Mouse (Mus musculus) intestine, postnatal 0 days (tissue): ENCODE data around the gene Adcy3. TPM values are rescaled to one million over a fixed set of nuclear protein-coding genes. Genes with fewer than 3 reads are reported as not detected.
"Not testable (repeated sequence)": the region's sequence is repeated elsewhere in the genome, so short reads cannot be mapped to it uniquely, and the experiment has no call there.

ENCODE experiments used
- ATAC-seq: fragments of 200-750 bp; cut with Nextera tagmentation; 2 replicates; pipeline ENCODE4 v1.8.0; 2017; ENCODE audit warnings: mild to moderate bottlenecking, moderate TSS enrichment, moderate library complexity
- H3K27ac ChIP-seq: fragments of 300-500 bp; sonication (generic); 2 replicates; pipeline ENCODE4 v1.5.1; 2014; ENCODE audit warnings: mild to moderate bottlenecking, low read depth, low read length, moderate library complexity
- H3K27me3 ChIP-seq: fragments of 300-500 bp; sonication (generic); replicated peaks from 2 replicates; pipeline ENCODE4 v1.6.1; 2014; ENCODE audit warnings: low read length, mixed read lengths; ENCODE audit not compliant: control insufficient read depth, insufficient read depth
- H3K36me3 ChIP-seq: fragments of 300-500 bp; sonication (generic); 2 replicates; pipeline ENCODE4 v1.6.1; 2014; ENCODE audit warnings: mild to moderate bottlenecking, moderate library complexity; ENCODE audit not compliant: control insufficient read depth, insufficient read depth
- H3K4me1 ChIP-seq: fragments of 300-500 bp; sonication (generic); replicated peaks from 2 replicates; pipeline ENCODE4 v1.6.1; 2014; ENCODE audit warnings: antibody characterized with exemption, low read length, mixed read lengths; ENCODE audit not compliant: control insufficient read depth, insufficient read depth
- H3K4me2 ChIP-seq: fragments of 300-500 bp; sonication (generic); replicated peaks from 2 replicates; pipeline ENCODE4 v1.6.1; 2014; ENCODE audit warnings: low read depth, mild to moderate bottlenecking, moderate library complexity
- H3K4me3 ChIP-seq: fragments of 300-500 bp; sonication (generic); 2 replicates; pipeline ENCODE4 v1.5.1; 2014; ENCODE audit warnings: low read depth, low read length
- H3K9ac ChIP-seq: fragments of 300-500 bp; sonication (generic); 2 replicates; pipeline ENCODE4 v1.6.1; 2014; ENCODE audit warnings: mild to moderate bottlenecking, low read depth, low read length
- H3K9me3 ChIP-seq: fragments of 300-500 bp; sonication (generic); 2 replicates; pipeline ENCODE4 v1.6.1; 2016; ENCODE audit warnings: mixed run types; ENCODE audit not compliant: control insufficient read depth
- CTCF ChIP-seq: sonication (generic); IDR thresholded peaks from 2 replicates; pipeline ENCODE4 v1.5.1; 2016; ENCODE audit warnings: low read depth, mild to moderate bottlenecking, control low read depth, antibody characterized with exemption, moderate library complexity
- WGBS: fragments of 180-500 bp; shearing (Covaris S2); extraction: QIAGEN DNeasy Blood & Tissue Kit; methylation state at CpG from one replicate; pipeline ENCODE4 v1.1.7; 2014; 5-methylcytosine and 5-hydroxymethylcytosine counted together
- polyA plus RNA-seq: library from polyadenylated mRNA; unstranded; fragments of >200 nt; fragmentation: Nextera tagmentation; extraction: Ambion mirVana; gene quantifications from 2 replicates; pipeline ENCODE4 v1.2.1, GENCODE M21; 2015

Adcy3 gene
- polyA plus RNA-seq, 1 experiment from 2014 or later = 8.1 TPM

- Histone ChIP-seq H3K27me3 (no peaks in the 10 kb centered on the region), H3K9me3 (no peaks in the 10 kb centered on the region), H3K4me1 (no peaks in the 10 kb centered on the region), H3K36me3 (peaks cover 74% of the 10 kb centered on the region), H3K27ac (no peak overlapping the region), H3K4me2 (no peak overlapping the region), H3K9ac (no peak overlapping the region), H3K4me3 (no peak overlapping the region)
- 48% methylated on average over 8 of the region's 8 CpGs for WGBS
- no peak for ATAC-seq
- no peak for TF ChIP-seq CTCF
Observed at GRCm38 (mm10) chr12:4212908-4213307, 80.0 kb downstream of the Adcy3 start.

GRCm38 (mm10) chr12:4230156-4230555 lies 97.3 kb downstream of the Adcy3 start:
- H3K27ac ChIP-seq = no peak overlapping the region
- H3K4me1 ChIP-seq = no peaks in the 10 kb centered on the region
- no peak overlapping the region for H3K4me2 ChIP-seq
- WGBS = 89% methylated on average over 7 of the region's 7 CpGs
- no peaks in the 10 kb centered on the region for H3K27me3 ChIP-seq
- TF ChIP-seq CTCF = no peak
- H3K36me3 ChIP-seq = peaks cover 57% of the 10 kb centered on the region
- no peak for ATAC-seq
- H3K9me3 ChIP-seq = no peaks in the 10 kb centered on the region
- H3K9ac ChIP-seq = no peak overlapping the region
- no peak overlapping the region for H3K4me3 ChIP-seq

- Histone ChIP-seq H3K27ac (no peak overlapping the region), H3K9ac (0 out of 2 replicates have a peak overlapping the region, but pooled peaks have one; percentile 50), H3K4me1 (no peaks in the 10 kb centered on the region), H3K36me3 (peaks cover 38% of the 10 kb centered on the region), H3K9me3 (no peaks in the 10 kb centered on the region), H3K27me3 (no peaks in the 10 kb centered on the region), H3K4me3 (peak overlapping the region; percentile 68), H3K4me2 (peak overlapping the region; percentile 73)
- 29% methylated on average over 4 of the region's 4 CpGs for WGBS
- ATAC-seq = no peak
- TF ChIP-seq CTCF = no peak
Observed at GRCm38 (mm10) chr12:4232777-4233176, 99.9 kb downstream of the Adcy3 start.

GRCm38 (mm10) chr12:4233572-4234508 lies 100.9 kb downstream of the Adcy3 start, which contains the start of the genes Ptrhd1 and Cenpo:
Ptrhd1 (plus strand) TSS chr12:4234027.
Cenpo (minus strand) TSS chr12:4234294.
- Histone ChIP-seq H3K4me3 (peak within 1 kb of the TSS; percentile 68), H3K9ac (peak within 1 kb of the TSS; percentile 50), H3K27ac (peak within 1 kb of the TSS; percentile 83), H3K9me3 (no peaks in the 10 kb centered on the region), H3K27me3 (no peaks in the 10 kb centered on the region), H3K4me1 (no peaks in the 10 kb centered on the region), H3K36me3 (peaks cover 35% of the 10 kb centered on the region), H3K4me2 (peak within 1 kb of the TSS; percentile 73)
- peak; percentile 99 for ATAC-seq
- no peak for TF ChIP-seq CTCF
- under 1% methylated on average over 50 of the region's 50 CpGs for WGBS

- no peak for TF ChIP-seq CTCF
- Histone ChIP-seq H3K4me3 (no peak overlapping the region), H3K27ac (no peak overlapping the region), H3K9me3 (no peaks in the 10 kb centered on the region), H3K4me2 (no peak overlapping the region), H3K36me3 (peaks cover 10% of the 10 kb centered on the region; the same call in 1 of the 2 replicates), H3K4me1 (no peaks in the 10 kb centered on the region), H3K9ac (no peak overlapping the region), H3K27me3 (no peaks in the 10 kb centered on the region)
- WGBS = 92% methylated on average over 15 of the region's 15 CpGs
- ATAC-seq = no peak
Observed at GRCm38 (mm10) chr12:4237481-4237880, 104.6 kb downstream of the Adcy3 start.

- not testable (repeated sequence) for H3K27me3 ChIP-seq, H3K4me3 ChIP-seq, H3K4me2 ChIP-seq, H3K27ac ChIP-seq, H3K9me3 ChIP-seq, H3K9ac ChIP-seq, ATAC-seq, H3K4me1 ChIP-seq
- 77% methylated on average over 8 of the region's 8 CpGs for WGBS
- H3K36me3 ChIP-seq = peaks cover 10% of the 10 kb centered on the region; the same call in 1 of the 2 replicates
Observed at GRCm38 (mm10) chr12:4240281-4240680, 107.4 kb downstream of the Adcy3 start.
